Mouse (Mus musculus) brain, embryonic 14.5 days (tissue): ENCODE data around the gene 5430403G16Rik.
"Not testable (repeated sequence)": the region's sequence is repeated elsewhere in the genome, so short reads cannot be mapped to it uniquely, and the experiment has no call there.

Experiments
- CTCF ChIP-seq: fragments of 200-500 bp; IDR thresholded peaks from 2 replicates; pipeline ENCODE4 v1.5.1; 2012; ENCODE audit warnings: inconsistent platforms, mild to moderate bottlenecking, moderate library complexity, borderline replicate concordance; ENCODE audit not compliant: insufficient read depth, insufficient read length; ENCODE audit errors: extremely low read depth
- POLR2A ChIP-seq: fragments of 200-500 bp; IDR thresholded peaks from 2 replicates; pipeline ENCODE4 v1.6.1; 2012; ENCODE audit warnings: mild to moderate bottlenecking, inconsistent platforms, borderline replicate concordance; ENCODE audit not compliant: poor library complexity, insufficient read depth, insufficient read length, severe bottlenecking; ENCODE audit errors: extremely low read depth

DNA sequence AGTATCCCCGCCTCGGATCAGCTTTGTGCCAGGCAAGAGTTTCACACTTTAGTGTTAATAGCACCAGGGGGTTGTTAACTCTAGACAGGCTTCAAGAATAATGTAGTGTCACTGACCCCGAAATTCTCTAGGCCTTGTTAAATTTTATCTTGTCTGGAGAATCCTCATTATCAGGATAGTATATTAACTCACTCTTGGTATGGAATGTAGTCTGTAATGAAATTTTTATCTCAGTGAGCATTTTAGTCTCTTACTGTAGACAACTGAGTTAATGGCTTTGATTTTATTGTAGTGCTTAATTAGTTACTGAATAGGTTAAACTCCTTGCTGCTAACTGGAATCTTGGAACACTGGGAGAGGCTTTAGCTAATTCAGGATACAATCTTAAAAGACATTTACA, 26.5 kb upstream of the 5430403G16Rik start:
- not testable (repeated sequence) for TF ChIP-seq CTCF, POLR2A
